Mouse (Mus musculus) spleen, adult 2 months (tissue): ENCODE data around the gene Gm11127. TPM values are rescaled to one million over a fixed set of nuclear protein-coding genes. Genes with fewer than 3 reads are reported as not detected.
A peak's percentile ranks its signal among the peaks of the same experiment; 100 is the strongest.
"Not testable (repeated sequence)": the region's sequence is repeated elsewhere in the genome, so short reads cannot be mapped to it uniquely, and the experiment has no call there.

Source experiments
- DNase-seq, 2 experiments: peaks; one replicate each; pipeline versions ENCODE4 v3.0.0 to v3.0.0-alpha.2; 2012 to 2021; ENCODE audit warnings: low spot score in 2 of 2, low read depth in 1 of 2
- H3K27ac ChIP-seq: fragments of 200-500 bp; 2 replicates; pipeline ENCODE4 v1.5.1; 2012; ENCODE audit warnings: low read length, inconsistent platforms; ENCODE audit not compliant: insufficient read depth
- H3K27me3 ChIP-seq: fragments of 200-500 bp; 2 replicates; pipeline ENCODE4 v1.6.1; 2012; ENCODE audit warnings: mild to moderate bottlenecking, moderate library complexity, low read length, inconsistent platforms; ENCODE audit not compliant: control insufficient read depth, insufficient read depth
- H3K36me3 ChIP-seq: fragments of 200-500 bp; 2 replicates; pipeline ENCODE4 v1.6.1; 2012; ENCODE audit warnings: mild to moderate bottlenecking, low read length, inconsistent platforms; ENCODE audit not compliant: control insufficient read depth, insufficient read depth
- H3K4me1 ChIP-seq: fragments of 200-500 bp; 2 replicates; pipeline ENCODE4 v1.6.1; 2011; ENCODE audit warnings: inconsistent platforms; ENCODE audit not compliant: control insufficient read depth, insufficient read depth, insufficient read length
- H3K4me3 ChIP-seq: fragments of 200-500 bp; 2 replicates; pipeline ENCODE4 v1.5.1; 2011; ENCODE audit warnings: mild to moderate bottlenecking, inconsistent platforms; ENCODE audit not compliant: insufficient read depth, insufficient read length; ENCODE audit errors: extremely low read depth
- POLR2A ChIP-seq: fragments of 200-500 bp; IDR thresholded peaks from 2 replicates; pipeline ENCODE4 v1.6.1; 2011; ENCODE audit warnings: low read depth, low read length, inconsistent platforms
- WGBS: fragments of 180-500 bp; shearing (Covaris S2); methylation state at CpG from one replicate; pipeline ENCODE4 v1.1.7; 2018; 5-methylcytosine and 5-hydroxymethylcytosine counted together
- polyA plus RNA-seq: library from polyadenylated mRNA; depleted of rRNA; stranded (reverse); fragments of >200 nt; gene quantifications from 2 replicates; pipeline ENCODE4 v1.2.3, GENCODE M21; 2012

Gene Gm11127
- polyA plus RNA-seq, 1 experiment: 0.19 TPM

GRCm38 (mm10) chr17:36035010-36035638 lies 23.0 kb downstream of the Gm11127 start:
- H3K27ac ChIP-seq, H3K4me3 ChIP-seq, H3K36me3 ChIP-seq, H3K27me3 ChIP-seq: not testable (repeated sequence)
- peak; percentile 42 to 73 for DNase-seq
- WGBS: 49% methylated on average over 3 of the region's 3 CpGs
- peaks cover 11% of the 10 kb centered on the region; the same call in 1 of the 2 replicates for H3K4me1 ChIP-seq

- H3K27me3 ChIP-seq, H3K27ac ChIP-seq, H3K36me3 ChIP-seq, H3K4me3 ChIP-seq, DNase-seq: not testable (repeated sequence)
- 77% methylated on average over 3 of the region's 3 CpGs for WGBS
- H3K4me1 ChIP-seq: peaks cover 12% of the 10 kb centered on the region; the same call in 1 of the 2 replicates
Observed at GRCm38 (mm10) chr17:36034524-36034923, 23.6 kb downstream of the Gm11127 start.

- peaks cover 12% of the 10 kb centered on the region; the same call in 1 of the 2 replicates for H3K4me1 ChIP-seq
- peak within 1 kb of the TSS; percentile 94 for H3K4me3 ChIP-seq
- peaks cover 12% of the 10 kb centered on the region for H3K36me3 ChIP-seq
- peak within 1 kb of the TSS; percentile 96 for H3K27ac ChIP-seq
- TF ChIP-seq POLR2A: peak; percentile 91
- peak; percentile 73 to 76 for DNase-seq
- under 1% methylated on average over 25 of the region's 25 CpGs for WGBS
- not testable (repeated sequence) for H3K27me3 ChIP-seq
Observed at GRCm38 (mm10) chr17:36032351-36032875, 25.8 kb downstream of the Gm11127 start, which contains the start of gene H2-T23. TSS of gene H2-T23 (minus strand) at chr17:36032855.

- not testable (repeated sequence) for H3K27me3 ChIP-seq, H3K36me3 ChIP-seq
- DNase-seq: peak in 1 of 2 experiments; percentile 49
- peak overlapping the region; percentile 94 for H3K4me3 ChIP-seq
- H3K4me1 ChIP-seq: peaks cover 12% of the 10 kb centered on the region; the same call in 1 of the 2 replicates
- H3K27ac ChIP-seq: peak overlapping the region; percentile 96
- under 1% methylated on average over 40 of the region's 40 CpGs for WGBS
Observed at GRCm38 (mm10) chr17:36031583-36032331, 26.4 kb downstream of the Gm11127 start.

DNA sequence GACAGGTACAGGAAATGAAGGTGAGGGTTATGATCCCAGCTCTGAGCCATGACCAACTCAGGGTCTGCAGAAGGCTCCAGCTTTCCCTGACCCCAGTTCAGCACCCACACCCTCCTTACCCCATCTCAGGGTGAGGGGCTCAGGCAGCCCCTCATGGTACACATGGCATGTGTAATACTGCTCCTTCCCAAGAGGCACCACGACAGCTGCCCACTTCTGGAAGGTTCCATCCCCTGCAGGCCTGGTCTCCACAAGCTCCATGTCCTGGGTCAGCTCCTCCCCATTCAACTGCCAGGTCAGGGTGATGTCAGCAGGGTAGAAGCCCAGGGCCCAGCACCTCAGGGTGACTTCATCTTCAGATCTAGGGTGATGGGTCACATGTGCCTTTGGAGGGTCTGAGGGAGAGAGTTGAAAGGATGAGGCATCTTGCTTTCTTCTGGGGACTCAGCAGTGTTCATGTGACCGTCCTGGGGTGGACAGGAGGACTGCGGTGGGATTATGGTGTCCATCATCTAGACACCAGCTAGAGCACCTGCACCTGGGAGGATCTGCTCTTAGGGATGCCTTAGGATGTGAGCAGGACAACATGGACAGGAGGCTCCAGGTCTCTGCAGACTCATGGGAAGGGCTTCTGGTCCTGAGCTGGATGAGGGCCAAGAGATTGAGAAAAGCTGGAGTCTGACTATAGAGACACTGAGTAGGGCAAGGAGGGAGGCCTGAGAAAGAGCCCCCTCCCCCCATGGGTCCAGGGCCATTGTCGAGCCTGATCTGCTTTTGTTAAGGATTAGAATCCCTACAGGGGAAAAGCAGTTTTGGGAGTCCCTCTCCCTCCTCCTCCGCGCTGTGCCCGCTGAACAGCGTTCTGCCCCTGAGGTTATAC lies 27.2 kb downstream of the Gm11127 start:
- 72% methylated on average over 8 of the region's 8 CpGs for WGBS
- not testable (repeated sequence) for H3K36me3 ChIP-seq, H3K27me3 ChIP-seq, DNase-seq
- Histone ChIP-seq H3K27ac (peak overlapping the region; percentile 72), H3K4me1 (peaks cover 12% of the 10 kb centered on the region; the same call in 1 of the 2 replicates), H3K4me3 (peak overlapping the region; percentile 61)

- not testable (repeated sequence) for DNase-seq, H3K36me3 ChIP-seq, H3K27ac ChIP-seq, H3K27me3 ChIP-seq, H3K4me3 ChIP-seq
- 84% methylated on average over 4 of the region's 4 CpGs for WGBS
- peaks cover 12% of the 10 kb centered on the region; the same call in 1 of the 2 replicates for H3K4me1 ChIP-seq
Observed at GRCm38 (mm10) chr17:36030046-36030702, 28.0 kb downstream of the Gm11127 start.
